Comparison of ENCODE assay signal across 19 mouse cellular contexts in genomic region chr1:108023721-108024353, GRCm38 (mm10).
A peak's percentile ranks its signal among the peaks of the same experiment; 100 is the strongest.
DNase-seq lines count a peak whose midpoint lies in the region; ATAC-seq lines count a peak whose summit lies in the region.
"Had no signal": no experiment of that assay in that cellular context is flagged by ENCODE, and none has a peak within 500 bp of the region (broad histone marks: within the 10 kb centered on the region; RNA-seq: fewer than 3 reads in every experiment).

No protein-coding gene starts in this region.

- DNase-seq in forebrain, embryonic 10.5 days (ENCODE audit: extremely low spot score, low spot score), result peak; percentile 39
- no peak for DNase-seq in neural tube, embryonic 11.5 days (ENCODE audit: low spot score)
- DNase-seq in kidney, postnatal 25 days, result no peak
- no peak for DNase-seq in kidney, postnatal 10 days
- DNase-seq in spleen, postnatal 4 days (ENCODE audit: low spot score in 2 of 2), result no peak
- DNase-seq: adrenal gland, postnatal 25 days; cerebellum, adult 8-10 months; gastrocnemius, postnatal 25 days; kidney, adult 8-10 months; kidney, postnatal 36 days; lung, adult 2 months; thymus, postnatal 36 days had no signal

- H3K27me3 ChIP-seq in forebrain, embryonic 10.5 days (ENCODE audit: poor library complexity, severe bottlenecking), result peaks cover 71% of the 10 kb centered on the region
- H3K27me3 ChIP-seq in forebrain, embryonic 16.5 days (replicated peaks; ENCODE audit: control insufficient read depth, insufficient read depth, low read length), result no peaks in the 10 kb centered on the region
- H3K27me3 ChIP-seq in neural tube, embryonic 11.5 days (ENCODE audit: control insufficient read depth, insufficient read depth, low read length), result no peaks in the 10 kb centered on the region
- H3K27me3 ChIP-seq in neural tube, embryonic 15.5 days (replicated peaks), result no peaks in the 10 kb centered on the region
- H3K27me3 ChIP-seq in forebrain, embryonic 15.5 days, result no peaks in the 10 kb centered on the region
- H3K27me3 ChIP-seq: embryonic facial prominence, embryonic 13.5 days; limb, embryonic 12.5 days; liver, embryonic 12.5 days had no signal

- H3K4me1 ChIP-seq in forebrain, embryonic 10.5 days, result peaks cover 14% of the 10 kb centered on the region
- H3K4me1 ChIP-seq in forebrain, embryonic 16.5 days (replicated peaks; ENCODE audit: control insufficient read depth, insufficient read depth, low read length), result no peaks in the 10 kb centered on the region
- no peaks in the 10 kb centered on the region for H3K4me1 ChIP-seq in neural tube, embryonic 11.5 days (ENCODE audit: control insufficient read depth, insufficient read depth, low read length)
- H3K4me1 ChIP-seq in neural tube, embryonic 15.5 days, result no peaks in the 10 kb centered on the region
- no peaks in the 10 kb centered on the region for H3K4me1 ChIP-seq in forebrain, embryonic 15.5 days
- H3K4me1 ChIP-seq: embryonic facial prominence, embryonic 13.5 days; hindbrain, embryonic 10.5 days; limb, embryonic 12.5 days; liver, embryonic 12.5 days had no signal

- no peak overlapping the region for H3K9ac ChIP-seq in forebrain, embryonic 16.5 days (replicated peaks; ENCODE audit: low read depth, low read length)
- no peak overlapping the region for H3K9ac ChIP-seq in neural tube, embryonic 11.5 days (ENCODE audit: low read length)
- H3K9ac ChIP-seq in neural tube, embryonic 15.5 days (replicated peaks), result no peak overlapping the region
- H3K9ac ChIP-seq in forebrain, embryonic 15.5 days (replicated peaks), result no peak overlapping the region
- H3K9ac ChIP-seq: embryonic facial prominence, embryonic 13.5 days; limb, embryonic 12.5 days; liver, embryonic 12.5 days had no signal

- WGBS in forebrain, embryonic 10.5 days, result 36% methylated on average over 5 of the region's 5 CpGs
- WGBS in forebrain, embryonic 16.5 days, result 21% methylated on average over 5 of the region's 5 CpGs
- WGBS in neural tube, embryonic 11.5 days, result 60% methylated on average over 5 of the region's 5 CpGs
- 48% methylated on average over 5 of the region's 5 CpGs for WGBS in neural tube, embryonic 15.5 days
- WGBS in forebrain, embryonic 15.5 days, result 31% methylated on average over 5 of the region's 5 CpGs

- no peak overlapping the region for H3K27ac ChIP-seq in forebrain, embryonic 10.5 days
- H3K27ac ChIP-seq in forebrain, embryonic 16.5 days (ENCODE audit: low read length), result no peak overlapping the region
- no peak overlapping the region for H3K27ac ChIP-seq in neural tube, embryonic 11.5 days (ENCODE audit: low read depth, low read length)
- H3K27ac ChIP-seq in neural tube, embryonic 15.5 days (replicated peaks), result no peak overlapping the region
- no peak overlapping the region for H3K27ac ChIP-seq in forebrain, embryonic 15.5 days (replicated peaks)
- H3K27ac ChIP-seq: embryonic facial prominence, embryonic 13.5 days; hindbrain, embryonic 10.5 days; limb, embryonic 12.5 days; liver, embryonic 12.5 days had no signal

- no peak overlapping the region for H3K4me2 ChIP-seq in forebrain, embryonic 16.5 days (ENCODE audit: low read length)
- no peak overlapping the region for H3K4me2 ChIP-seq in neural tube, embryonic 11.5 days (ENCODE audit: low read depth)
- no peak overlapping the region for H3K4me2 ChIP-seq in neural tube, embryonic 15.5 days
- H3K4me2 ChIP-seq in forebrain, embryonic 15.5 days (replicated peaks), result no peak overlapping the region
- H3K4me2 ChIP-seq: embryonic facial prominence, embryonic 13.5 days; limb, embryonic 12.5 days; liver, embryonic 12.5 days had no signal

- 0 out of 2 replicates have a peak, but pooled peaks cover 3% of the 10 kb centered on the region for H3K9me3 ChIP-seq in forebrain, embryonic 10.5 days
- H3K9me3 ChIP-seq in forebrain, embryonic 16.5 days (ENCODE audit: control insufficient read depth, low read length), result no peaks in the 10 kb centered on the region; the same call in 1 of the 2 replicates
- no peaks in the 10 kb centered on the region for H3K9me3 ChIP-seq in neural tube, embryonic 11.5 days (ENCODE audit: control insufficient read depth, low read length)
- H3K9me3 ChIP-seq in neural tube, embryonic 15.5 days (replicated peaks), result no peaks in the 10 kb centered on the region
- H3K9me3 ChIP-seq in forebrain, embryonic 15.5 days, result no peaks in the 10 kb centered on the region
- H3K9me3 ChIP-seq: embryonic facial prominence, embryonic 13.5 days; hindbrain, embryonic 10.5 days; limb, embryonic 12.5 days; liver, embryonic 12.5 days had no signal

- H3K36me3 ChIP-seq in forebrain, embryonic 10.5 days (replicated peaks), result no peaks in the 10 kb centered on the region
- H3K36me3 ChIP-seq in forebrain, embryonic 16.5 days (ENCODE audit: control insufficient read depth, insufficient read depth), result no peaks in the 10 kb centered on the region
- no peaks in the 10 kb centered on the region for H3K36me3 ChIP-seq in neural tube, embryonic 11.5 days (ENCODE audit: control insufficient read depth, insufficient read depth, low read length)
- no peaks in the 10 kb centered on the region for H3K36me3 ChIP-seq in neural tube, embryonic 15.5 days
- no peaks in the 10 kb centered on the region for H3K36me3 ChIP-seq in forebrain, embryonic 15.5 days
- H3K36me3 ChIP-seq: embryonic facial prominence, embryonic 13.5 days; hindbrain, embryonic 10.5 days; limb, embryonic 12.5 days; liver, embryonic 12.5 days had no signal

- H3K4me3 ChIP-seq in forebrain, embryonic 10.5 days, result no peak overlapping the region
- no peak overlapping the region for H3K4me3 ChIP-seq in forebrain, embryonic 16.5 days (replicated peaks; ENCODE audit: low read length)
- H3K4me3 ChIP-seq in neural tube, embryonic 11.5 days (ENCODE audit: low read depth, low read length), result no peak overlapping the region
- no peak overlapping the region for H3K4me3 ChIP-seq in neural tube, embryonic 15.5 days (replicated peaks)
- no peak overlapping the region for H3K4me3 ChIP-seq in forebrain, embryonic 15.5 days
- H3K4me3 ChIP-seq: embryonic facial prominence, embryonic 13.5 days; hindbrain, embryonic 10.5 days; limb, embryonic 12.5 days; liver, embryonic 12.5 days had no signal

- no peak for ATAC-seq in forebrain, embryonic 16.5 days
- peak; percentile 73 for ATAC-seq in neural tube, embryonic 11.5 days (ENCODE audit: insufficient read depth, low FRiP score, low TSS enrichment)
- ATAC-seq in neural tube, embryonic 15.5 days (ENCODE audit: low FRiP score), result no peak
- 0 out of 2 replicates have a peak, but pooled peaks have one; percentile 58 for ATAC-seq in forebrain, embryonic 15.5 days (replicated peaks)
- ATAC-seq: liver, embryonic 12.5 days had no signal

Comparison
In these comparisons a context has a peak if more than half of its experiments do, and no peak if none do; other contexts are left out.
1. ATAC-seq: peak in neural tube, embryonic 11.5 days (single experiment) and forebrain, embryonic 15.5 days (single experiment); none in forebrain, embryonic 16.5 days (single experiment) and neural tube, embryonic 15.5 days (single experiment).